Comparison of ENCODE assay signal across 8 mouse cellular contexts in genomic region chr12:80574825-80575371, GRCm38 (mm10). TPM values are rescaled to one million over a fixed set of nuclear protein-coding genes. Genes with fewer than 3 reads are reported as not detected.
DNase-seq lines count a peak whose midpoint lies in the region; ATAC-seq lines count a peak whose summit lies in the region.

No protein-coding gene starts in this region.

- no peak overlapping the region for H3K4me3 ChIP-seq in neural tube, embryonic 11.5 days (ENCODE audit: low read depth, low read length)
- H3K4me3 ChIP-seq in stomach, embryonic 14.5 days (ENCODE audit: low read depth, low read length), result no peak overlapping the region

- 0 out of 2 replicates have a peak, but pooled peaks cover 4% of the 10 kb centered on the region for H3K4me1 ChIP-seq in neural tube, embryonic 11.5 days (ENCODE audit: control insufficient read depth, insufficient read depth, low read length)
- 0 out of 2 replicates have a peak, but pooled peaks cover 7% of the 10 kb centered on the region for H3K4me1 ChIP-seq in stomach, embryonic 14.5 days (ENCODE audit: control insufficient read depth, insufficient read depth, low read length)

- no peak for DNase-seq in neural tube, embryonic 11.5 days (ENCODE audit: low spot score)
- no peak for DNase-seq in neural tube, embryonic 10.5 days (ENCODE audit: extremely low spot score, low spot score)
- DNase-seq in heart, adult 8-10 months (ENCODE audit: low spot score), result peak; percentile 26
- peak; percentile 37 to 69 for DNase-seq in left cerebral cortex, adult 8-10 months (ENCODE audit: low spot score in 2 of 2)
- DNase-seq in adrenal gland, adult 18-20 months (ENCODE audit: low spot score in 2 of 2), result no peak
- no peak for DNase-seq in adrenal gland, adult (ENCODE audit: inconsistent age in 2 of 2, low spot score in 1 of 2)
- no peak for DNase-seq in gastrocnemius, postnatal 10 days

- 23% methylated on average over 15 of the region's 15 CpGs for WGBS in neural tube, embryonic 11.5 days
- 23% methylated on average over 15 of the region's 15 CpGs for WGBS in stomach, embryonic 14.5 days

- no peaks in the 10 kb centered on the region for H3K9me3 ChIP-seq in neural tube, embryonic 11.5 days (ENCODE audit: control insufficient read depth, low read length)
- H3K9me3 ChIP-seq in stomach, embryonic 14.5 days (ENCODE audit: control insufficient read depth, low read depth, low read length), result no peaks in the 10 kb centered on the region

- no peaks in the 10 kb centered on the region for H3K36me3 ChIP-seq in neural tube, embryonic 11.5 days (ENCODE audit: control insufficient read depth, insufficient read depth, low read length)
- no peaks in the 10 kb centered on the region for H3K36me3 ChIP-seq in stomach, embryonic 14.5 days (ENCODE audit: control insufficient read depth, insufficient read depth, low read length)

- no peak overlapping the region for H3K27ac ChIP-seq in neural tube, embryonic 11.5 days (ENCODE audit: low read depth, low read length)
- H3K27ac ChIP-seq in stomach, embryonic 14.5 days (ENCODE audit: low read length), result peak overlapping the region; percentile 53

- no peak for ATAC-seq in neural tube, embryonic 11.5 days (ENCODE audit: insufficient read depth, low FRiP score, low TSS enrichment)
- ATAC-seq in stomach, embryonic 14.5 days (ENCODE audit: insufficient number of reproducible peaks, insufficient read depth, low FRiP score, low read depth), result peak; percentile 46; the same call in 1 of the 2 replicates

- no peaks in the 10 kb centered on the region for H3K27me3 ChIP-seq in neural tube, embryonic 11.5 days (ENCODE audit: control insufficient read depth, insufficient read depth, low read length)
- no peaks in the 10 kb centered on the region for H3K27me3 ChIP-seq in stomach, embryonic 14.5 days (ENCODE audit: control insufficient read depth, insufficient read depth, low read length)

- no peak overlapping the region for H3K9ac ChIP-seq in neural tube, embryonic 11.5 days (ENCODE audit: low read length)
- no peak overlapping the region for H3K9ac ChIP-seq in stomach, embryonic 14.5 days (replicated peaks; ENCODE audit: low read depth, low read length)

- peak overlapping the region; percentile 16; the same call in 1 of the 2 replicates for H3K4me2 ChIP-seq in neural tube, embryonic 11.5 days (ENCODE audit: low read depth)
- 0 out of 2 replicates have a peak overlapping the region, but pooled peaks have one; percentile 22 for H3K4me2 ChIP-seq in stomach, embryonic 14.5 days (replicated peaks; ENCODE audit: low read depth, low read length)

RNA-seq across cellular contexts. Expression of gene Galnt16, which starts 56.8 kb away (rescaled TPM):
- 7.5 and 10.3 TPM in 2 replicates for polyA plus RNA-seq in neural tube, embryonic 11.5 days (2014; fragmentation: Nextera tagmentation; extraction: Ambion mirVana)
- total RNA-seq in heart, adult 8-10 months (2022), result 1 to 10 TPM; 1.2 to 2.3 (median 1.8) TPM
- total RNA-seq in left cerebral cortex, adult 8-10 months (2022), result 100 to 1,000 TPM in 1 of 4 experiments, 10 to 100 TPM in 3; 94.5 to 107 (median 97.9) TPM
- 10.8 and 11.3 TPM in 2 replicates for polyA plus RNA-seq in stomach, embryonic 14.5 days (2014; fragmentation: Nextera tagmentation; extraction: Ambion mirVana)
- 10 to 100 TPM in 1 of 2 experiments, 1 to 10 TPM in 1; 8.9 to 10.3 TPM for total RNA-seq in adrenal gland, adult 18-20 months (2021)
- total RNA-seq in gastrocnemius, postnatal 10 days (2021), result 10 to 100 TPM; 15.9 to 20.7 TPM

Comparison
In these comparisons a context has a peak if more than half of its experiments do, and no peak if none do; other contexts are left out.
1. DNase-seq: peak in heart, adult 8-10 months (single experiment) and left cerebral cortex, adult 8-10 months (2 of 2); none in neural tube, embryonic 11.5 days (single experiment), neural tube, embryonic 10.5 days (single experiment), adrenal gland, adult 18-20 months (0 of 2), adrenal gland, adult (0 of 2) and gastrocnemius, postnatal 10 days (single experiment).
2. RNA of gene Galnt16, which starts 56.8 kb away (total RNA-seq): 94.5 to 107 TPM in left cerebral cortex, adult 8-10 months; 15.9 to 20.7 TPM in gastrocnemius, postnatal 10 days, 8.9 to 10.3 TPM in adrenal gland, adult 18-20 months and 1.2 to 2.3 TPM in heart, adult 8-10 months; every median in the first group is over 4 times any median in the second.